Mouse (Mus musculus) brown adipose tissue, adult 24 weeks (tissue): ENCODE measurements at regions not wholly inside any gene's neighbourhood (a gene's known extent, or its start where the extent isn't known, plus 50 kb on each side); places are given as distances from the start of the nearest gene placed in this dataset.
A peak's percentile ranks its signal among the peaks of the same experiment; 100 is the strongest.

Source experiments
- H3K27ac ChIP-seq: fragments of 200-500 bp; replicated peaks from 2 replicates; pipeline ENCODE4 v1.5.1; 2012; ENCODE audit warnings: low read depth, mild to moderate bottlenecking, low read length
- H3K4me1 ChIP-seq: fragments of 200-500 bp; 2 replicates; pipeline ENCODE4 v1.6.1; 2012; ENCODE audit warnings: low read length, mixed read lengths; ENCODE audit not compliant: control insufficient read depth, insufficient read depth, insufficient read length
- H3K4me3 ChIP-seq: fragments of 200-500 bp; 2 replicates; pipeline ENCODE4 v1.5.1; 2012; ENCODE audit warnings: low read depth, mild to moderate bottlenecking, low read length, moderate library complexity; ENCODE audit not compliant: insufficient read depth

DNA sequence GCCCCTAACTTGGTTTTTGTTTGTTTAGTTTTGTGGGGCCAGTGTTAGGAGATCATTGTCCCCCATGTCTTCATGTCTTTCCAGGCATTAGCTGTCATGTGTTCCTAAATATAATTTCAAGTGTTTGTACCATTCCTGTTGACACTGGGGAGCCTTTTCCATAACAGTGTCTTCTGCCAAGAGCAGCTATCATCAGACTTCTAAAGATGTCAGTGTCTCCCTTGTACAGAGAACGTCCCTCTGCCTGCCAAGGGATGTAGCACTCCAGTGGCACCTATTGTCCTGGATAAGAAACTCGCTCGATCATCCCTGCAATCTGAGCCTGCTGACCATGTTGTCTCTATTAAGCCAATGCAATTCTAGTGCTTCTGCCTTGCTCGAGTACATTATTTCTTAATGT is 64.6 kb upstream of the Lhfpl2 start:
- H3K27ac ChIP-seq: no peak overlapping the region
- H3K4me3 ChIP-seq: no peak overlapping the region
- H3K4me1 ChIP-seq: peaks cover 14% of the 10 kb centered on the region

DNA sequence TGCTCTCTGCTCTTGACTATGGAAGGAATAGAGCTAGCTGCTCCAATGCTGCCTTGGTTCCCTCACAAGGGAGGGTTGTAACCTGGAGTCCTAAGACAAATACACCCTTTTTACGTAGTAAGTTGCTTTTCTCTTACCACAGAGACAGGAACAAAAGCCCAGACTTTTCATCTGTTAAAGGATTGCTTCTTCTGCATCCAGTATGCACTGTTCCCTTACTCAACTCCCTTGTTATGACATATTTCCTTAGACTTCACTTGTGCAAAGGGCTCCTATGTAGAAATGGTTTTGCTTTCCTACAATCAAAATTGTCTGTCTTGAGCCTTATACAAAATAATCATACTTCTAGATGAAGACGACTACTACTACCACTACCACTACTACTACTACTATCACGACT is 62.2 kb upstream of the Lhfpl2 start:
- H3K4me3 ChIP-seq: no peak overlapping the region
- no peak overlapping the region for H3K27ac ChIP-seq

DNA sequence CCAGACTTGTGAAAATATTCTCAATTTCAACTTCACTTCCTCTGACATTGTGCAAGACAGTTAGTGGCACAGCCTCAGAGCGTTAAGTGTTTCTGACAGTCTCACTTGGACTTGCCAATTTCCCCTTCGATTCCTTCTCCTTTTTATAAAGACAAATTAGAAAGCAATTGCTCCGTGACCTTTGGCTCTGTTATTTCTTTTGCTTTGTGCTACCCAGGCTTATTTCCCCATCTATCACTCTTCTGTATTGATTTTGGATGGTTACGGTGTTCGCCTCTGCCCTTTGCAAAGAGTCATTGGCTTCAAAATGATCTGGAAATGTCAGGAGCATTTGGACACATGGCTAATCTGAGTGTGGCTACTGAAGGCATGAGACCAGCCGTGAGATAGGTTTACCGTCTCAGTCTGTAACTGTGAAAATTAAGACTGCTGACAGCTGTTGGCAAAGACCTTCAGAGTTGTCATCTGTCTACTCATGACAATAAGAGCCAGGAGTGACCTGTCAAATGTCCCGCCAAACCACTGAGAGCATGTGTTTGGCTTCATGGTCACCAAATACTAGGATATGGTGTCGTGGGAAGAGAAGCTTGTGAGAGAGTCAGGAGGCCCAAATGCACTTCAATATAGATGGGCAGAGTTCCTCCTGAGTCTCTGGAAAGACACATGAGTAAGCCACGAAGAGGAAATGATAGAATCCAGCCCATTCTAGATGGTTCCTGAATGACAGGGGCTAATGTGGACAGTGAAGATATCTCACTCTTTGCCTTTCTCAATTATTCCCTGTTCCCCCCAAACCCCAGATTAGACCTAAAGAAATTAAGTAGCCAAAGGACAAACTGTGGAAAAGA is 60.8 kb upstream of the Lhfpl2 start:
- H3K4me3 ChIP-seq: no peak overlapping the region
- peak overlapping the region; percentile 63 for H3K27ac ChIP-seq
- no peaks in the 10 kb centered on the region; the same call in 1 of the 2 replicates for H3K4me1 ChIP-seq

More for the DNA sequence above, 62.2 kb upstream of the Lhfpl2 start:
- no peaks in the 10 kb centered on the region; the same call in 1 of the 2 replicates for H3K4me1 ChIP-seq

DNA sequence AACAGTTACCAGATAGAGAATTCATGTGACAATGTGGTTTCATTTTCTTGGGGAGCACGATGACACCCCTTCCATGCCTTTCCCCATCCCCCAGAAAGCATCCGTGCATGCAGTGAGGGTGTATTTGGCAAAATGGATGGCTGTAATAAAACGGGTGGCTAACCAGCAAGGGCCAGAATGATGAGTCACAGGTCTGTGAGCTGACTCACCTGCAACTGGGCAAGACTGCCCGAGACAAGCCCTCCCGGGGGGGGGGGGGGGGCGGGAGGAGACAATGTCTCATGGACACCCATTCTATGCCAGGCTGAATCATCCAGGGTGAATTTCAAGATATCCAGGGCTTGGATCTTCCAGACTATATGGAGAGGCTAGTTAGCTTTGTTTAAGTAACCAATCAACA is 59.6 kb upstream of the Lhfpl2 start:
- no peaks in the 10 kb centered on the region; the same call in 1 of the 2 replicates for H3K4me1 ChIP-seq
- H3K27ac ChIP-seq: no peak overlapping the region
- no peak overlapping the region for H3K4me3 ChIP-seq

GRCm38 (mm10) chr13:93998406-93998805 is 59.2 kb upstream of the Lhfpl2 start:
- Histone ChIP-seq H3K27ac (no peak overlapping the region), H3K4me1 (no peaks in the 10 kb centered on the region; the same call in 1 of the 2 replicates), H3K4me3 (no peak overlapping the region)

DNA sequence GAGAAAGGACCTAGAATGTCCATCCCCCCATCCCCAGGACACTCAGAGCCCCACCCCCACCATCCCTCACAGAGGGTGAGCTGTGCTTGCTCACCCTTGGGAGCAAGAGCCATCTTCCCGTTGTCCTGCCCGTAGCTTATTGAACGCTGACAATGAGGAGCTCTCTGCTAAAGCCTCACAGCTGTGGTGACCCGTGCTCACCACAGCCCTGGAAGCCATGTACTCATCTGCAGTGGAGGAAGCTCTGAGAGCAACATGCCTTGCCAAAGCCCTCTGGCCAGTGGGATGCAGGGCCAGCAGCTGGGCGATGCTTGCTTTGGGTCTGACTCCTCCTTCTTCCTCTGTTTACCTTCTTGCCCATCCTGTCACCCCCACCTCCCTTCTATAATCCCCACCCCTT is 53.8 kb upstream of the Lhfpl2 start:
- no peak overlapping the region for H3K4me3 ChIP-seq
- no peaks in the 10 kb centered on the region for H3K4me1 ChIP-seq
- no peak overlapping the region for H3K27ac ChIP-seq

DNA sequence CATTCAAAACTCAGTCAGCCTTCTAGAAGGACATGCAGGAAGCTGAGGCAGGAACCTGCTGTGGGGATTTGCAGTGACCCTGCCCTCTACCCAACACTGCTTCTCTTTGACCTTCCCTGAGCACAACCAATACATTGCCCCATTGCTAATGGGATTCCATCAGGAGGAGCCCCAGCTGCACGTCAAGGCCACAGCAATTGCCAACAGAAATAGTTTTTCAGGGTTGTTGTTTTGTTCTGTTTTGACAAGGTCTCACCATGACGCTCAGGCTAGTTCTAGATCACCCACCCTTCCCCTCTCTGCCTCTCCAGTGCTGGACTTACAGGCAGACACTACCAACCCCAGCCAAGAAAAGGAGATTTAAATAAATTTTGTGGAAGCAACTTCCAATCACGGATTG is 53.2 kb upstream of the Lhfpl2 start:
- no peak overlapping the region for H3K4me3 ChIP-seq
- no peaks in the 10 kb centered on the region for H3K4me1 ChIP-seq
- H3K27ac ChIP-seq: no peak overlapping the region

GRCm38 (mm10) chr13:94005880-94006279 is 51.7 kb upstream of the Lhfpl2 start:
- Histone ChIP-seq H3K4me1 (no peaks in the 10 kb centered on the region), H3K4me3 (no peak overlapping the region), H3K27ac (no peak overlapping the region)
